Mouse (Mus musculus): ENCODE data around the gene Rbm38. TPM values are rescaled to one million over a fixed set of nuclear protein-coding genes. Genes with fewer than 3 reads are reported as not detected.

The Rbm38 gene
- polyA plus RNA-seq, 1 experiment from 2014 or later: 119 TPM

- Histone ChIP-seq H3K36me3 (replicated peaks) (no peaks in the 10 kb centered on the region), H3K4me3 (no peak overlapping the region), H3K9me3 (no peaks in the 10 kb centered on the region), H3K27me3 (ENCODE audit: poor library complexity, severe bottlenecking) (no peaks in the 10 kb centered on the region), H3K4me1 (peaks cover 19% of the 10 kb centered on the region), H3K27ac (no peak overlapping the region)
- WGBS: 81% methylated on average over 1 of the region's 1 CpGs
- DNase-seq (ENCODE audit: extremely low spot score, low spot score): no peak
These were observed 21.6 kb downstream of the Rbm38 start for GRCm38 (mm10) chr2:173041893-173042292.

- DNase-seq (ENCODE audit: extremely low spot score, low spot score): no peak
- 64% methylated on average over 11 of the region's 11 CpGs for WGBS
These were observed 22.3 kb downstream of the Rbm38 start for GRCm38 (mm10) chr2:173042504-173043162.

GRCm38 (mm10) chr2:173044198-173044970 is 24.1 kb downstream of the Rbm38 start:
- peaks cover 41% of the 10 kb centered on the region for H3K4me1 ChIP-seq
- H3K4me3 ChIP-seq: no peak overlapping the region
- no peaks in the 10 kb centered on the region for H3K9me3 ChIP-seq
- DNase-seq (ENCODE audit: extremely low spot score, low spot score): no peak
- H3K27me3 ChIP-seq (ENCODE audit: poor library complexity, severe bottlenecking): no peaks in the 10 kb centered on the region
- no peak overlapping the region for H3K27ac ChIP-seq
- 82% methylated on average over 18 of the region's 18 CpGs for WGBS
- no peaks in the 10 kb centered on the region for H3K36me3 ChIP-seq (replicated peaks)

More at GRCm38 (mm10) chr2:173042504-173043162, 22.3 kb downstream of the Rbm38 start:
- H3K4me3 ChIP-seq: no peak overlapping the region
- H3K4me1 ChIP-seq: peaks cover 24% of the 10 kb centered on the region
- H3K9me3 ChIP-seq: no peaks in the 10 kb centered on the region
- no peaks in the 10 kb centered on the region for H3K27me3 ChIP-seq (ENCODE audit: poor library complexity, severe bottlenecking)
- peak overlapping the region; percentile 12; the same call in 1 of the 2 replicates for H3K27ac ChIP-seq
- H3K36me3 ChIP-seq (replicated peaks): no peaks in the 10 kb centered on the region

GRCm38 (mm10) chr2:173046582-173047297 is 26.4 kb downstream of the Rbm38 start:
- Histone ChIP-seq H3K27ac (peak overlapping the region; percentile 48), H3K4me3 (no peak overlapping the region), H3K27me3 (ENCODE audit: poor library complexity, severe bottlenecking) (no peaks in the 10 kb centered on the region), H3K9me3 (no peaks in the 10 kb centered on the region), H3K36me3 (replicated peaks) (no peaks in the 10 kb centered on the region), H3K4me1 (peaks cover 63% of the 10 kb centered on the region)
- DNase-seq (ENCODE audit: extremely low spot score, low spot score): no peak
- 76% methylated on average over 15 of the region's 15 CpGs for WGBS

GRCm38 (mm10) chr2:173047471-173047870 is 27.2 kb downstream of the Rbm38 start:
- 59% methylated on average over 5 of the region's 5 CpGs for WGBS
- Histone ChIP-seq H3K9me3 (no peaks in the 10 kb centered on the region), H3K27ac (0 out of 2 replicates have a peak overlapping the region, but pooled peaks have one; percentile 22)

GRCm38 (mm10) chr2:173048041-173048745 is 27.9 kb downstream of the Rbm38 start:
- Histone ChIP-seq H3K27ac (0 out of 2 replicates have a peak overlapping the region, but pooled peaks have one; percentile 22), H3K4me3 (no peak overlapping the region), H3K27me3 (ENCODE audit: poor library complexity, severe bottlenecking) (no peaks in the 10 kb centered on the region), H3K36me3 (replicated peaks) (no peaks in the 10 kb centered on the region), H3K4me1 (peaks cover 53% of the 10 kb centered on the region), H3K9me3 (no peaks in the 10 kb centered on the region)
- no peak for DNase-seq (ENCODE audit: extremely low spot score, low spot score)
- WGBS: 59% methylated on average over 17 of the region's 17 CpGs

More at GRCm38 (mm10) chr2:173047471-173047870, 27.2 kb downstream of the Rbm38 start:
- peaks cover 60% of the 10 kb centered on the region for H3K4me1 ChIP-seq
- H3K4me3 ChIP-seq: no peak overlapping the region
- H3K27me3 ChIP-seq (ENCODE audit: poor library complexity, severe bottlenecking): no peaks in the 10 kb centered on the region
- no peaks in the 10 kb centered on the region for H3K36me3 ChIP-seq (replicated peaks)
- DNase-seq (ENCODE audit: extremely low spot score, low spot score): no peak

- Histone ChIP-seq H3K27me3 (ENCODE audit: poor library complexity, severe bottlenecking) (no peaks in the 10 kb centered on the region), H3K36me3 (replicated peaks) (no peaks in the 10 kb centered on the region), H3K27ac (no peak overlapping the region), H3K9me3 (no peaks in the 10 kb centered on the region), H3K4me1 (peaks cover 52% of the 10 kb centered on the region), H3K4me3 (no peak overlapping the region)
- WGBS: 82% methylated on average over 3 of the region's 3 CpGs
- DNase-seq (ENCODE audit: extremely low spot score, low spot score): no peak
These were observed 28.9 kb downstream of the Rbm38 start for GRCm38 (mm10) chr2:173049231-173049630.

- Histone ChIP-seq H3K4me1 (peaks cover 52% of the 10 kb centered on the region), H3K27me3 (ENCODE audit: poor library complexity, severe bottlenecking) (no peaks in the 10 kb centered on the region), H3K4me3 (no peak overlapping the region), H3K27ac (peak overlapping the region; percentile 54), H3K36me3 (replicated peaks) (no peaks in the 10 kb centered on the region), H3K9me3 (no peaks in the 10 kb centered on the region)
- DNase-seq (ENCODE audit: extremely low spot score, low spot score): no peak
- 56% methylated on average over 6 of the region's 6 CpGs for WGBS
These were observed 29.5 kb downstream of the Rbm38 start for GRCm38 (mm10) chr2:173049817-173050216.

- no peak overlapping the region for H3K4me3 ChIP-seq
These were observed 30.5 kb downstream of the Rbm38 start for GRCm38 (mm10) chr2:173050604-173051382.

GRCm38 (mm10) chr2:173052881-173053280 is 32.6 kb downstream of the Rbm38 start:
- no peak for DNase-seq (ENCODE audit: extremely low spot score, low spot score)
- Histone ChIP-seq H3K4me1 (peaks cover 52% of the 10 kb centered on the region), H3K27ac (no peak overlapping the region), H3K4me3 (no peak overlapping the region), H3K36me3 (replicated peaks) (no peaks in the 10 kb centered on the region), H3K27me3 (ENCODE audit: poor library complexity, severe bottlenecking) (no peaks in the 10 kb centered on the region), H3K9me3 (no peaks in the 10 kb centered on the region)
- 97% methylated on average over 8 of the region's 8 CpGs for WGBS

More at GRCm38 (mm10) chr2:173050604-173051382, 30.5 kb downstream of the Rbm38 start:
- Histone ChIP-seq H3K36me3 (replicated peaks) (no peaks in the 10 kb centered on the region), H3K9me3 (no peaks in the 10 kb centered on the region), H3K27me3 (ENCODE audit: poor library complexity, severe bottlenecking) (no peaks in the 10 kb centered on the region), H3K4me1 (peaks cover 52% of the 10 kb centered on the region), H3K27ac (peak overlapping the region; percentile 54)
- no peak for DNase-seq (ENCODE audit: extremely low spot score, low spot score)
- WGBS: 22% methylated on average over 8 of the region's 8 CpGs

- 86% methylated on average over 6 of the region's 6 CpGs for WGBS
- Histone ChIP-seq H3K36me3 (replicated peaks) (no peaks in the 10 kb centered on the region), H3K27me3 (ENCODE audit: poor library complexity, severe bottlenecking) (no peaks in the 10 kb centered on the region), H3K4me3 (no peak overlapping the region), H3K4me1 (peaks cover 52% of the 10 kb centered on the region), H3K27ac (no peak overlapping the region), H3K9me3 (no peaks in the 10 kb centered on the region)
- DNase-seq (ENCODE audit: extremely low spot score, low spot score): no peak
These were observed 33.5 kb downstream of the Rbm38 start for GRCm38 (mm10) chr2:173053846-173054245.
